In the genomic region with DNA sequence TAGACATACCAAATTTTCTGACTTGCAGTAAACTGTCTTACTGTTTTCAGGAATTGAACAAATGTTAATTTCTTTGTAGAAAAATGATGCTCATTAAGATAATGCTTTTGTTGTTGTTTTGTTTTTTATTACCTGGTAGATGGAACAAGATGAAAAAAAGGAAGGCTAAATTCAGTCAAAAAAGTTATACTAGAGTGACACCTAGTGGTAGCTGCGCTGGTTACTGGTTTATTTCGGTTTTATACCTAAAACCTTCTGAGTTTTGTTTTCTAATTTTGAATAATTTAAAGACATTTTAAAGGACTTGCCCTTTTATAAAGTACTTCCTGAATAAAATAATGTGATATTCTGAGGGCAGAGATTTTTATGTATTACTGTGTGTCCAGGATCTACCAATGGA, we compare ENCODE assay signal across 10 mouse cellular contexts. TPM values are rescaled to one million over a fixed set of nuclear protein-coding genes. Genes with fewer than 3 reads are reported as not detected.
A peak's percentile ranks its signal among the peaks of the same experiment; 100 is the strongest.
DNase-seq lines count a peak whose midpoint lies in the region; ATAC-seq and TF ChIP-seq lines count a peak whose summit lies in the region.
"Had no signal": no experiment of that assay in that cellular context is flagged by ENCODE, and none has a peak within 500 bp of the region (broad histone marks: within the 10 kb centered on the region; RNA-seq: fewer than 3 reads in every experiment).

No protein-coding gene starts in this region.

- TF ChIP-seq POLR2A in cerebellum, adult 2 months (IDR thresholded peaks at IDR 0.05; ENCODE audit: borderline replicate concordance, insufficient read depth, low read length), result no peak

- WGBS in cerebellum, adult 2 months, result 6% methylated on average over 2 of the region's 2 CpGs

- 0 out of 2 replicates have a peak, but pooled peaks have one; percentile 23 for TF ChIP-seq CTCF in cerebellum, adult 2 months (IDR thresholded peaks at IDR 0.05; ENCODE audit: borderline replicate concordance, insufficient read depth, low read depth, low read length)

- no peak for ATAC-seq in cerebellum, adult (ENCODE audit: insufficient number of reproducible peaks, low FRiP score, low TSS enrichment)

- no peaks in the 10 kb centered on the region for H3K27me3 ChIP-seq in cerebellum, adult 2 months (ENCODE audit: control insufficient read depth, insufficient read depth, low read length)
- H3K27me3 ChIP-seq: heart, embryonic 15.5 days; megakaryocyte, embryonic 14.5 days had no signal

- DNase-seq in cerebellum, adult 2 months, result peak in 1 of 2 experiments; percentile 32
- DNase-seq in layer of hippocampus, adult 11-12 months (ENCODE audit: low spot score), result peak; percentile 37
- no peak for DNase-seq in layer of hippocampus, adult 9-11 months
- peak; percentile 11 for DNase-seq in ES-CJ7 (ENCODE audit: low read depth, low spot score)
- peak; percentile 15 for DNase-seq in embryo, embryonic 9.5 days (ENCODE audit: extremely low spot score)
- peak; percentile 77 for DNase-seq in naive thymus-derived CD4-positive, alpha-beta T cell, adult 2 months (ENCODE audit: low read depth)
- DNase-seq in ovary, adult 18-20 months (ENCODE audit: low spot score), result no peak

- H3K4me1 ChIP-seq in cerebellum, adult 2 months (ENCODE audit: control insufficient read depth, insufficient read depth, low read length), result no peaks in the 10 kb centered on the region; the same call in 1 of the 2 replicates
- H3K4me1 ChIP-seq: heart, embryonic 15.5 days had no signal

- no peak overlapping the region for H3K27ac ChIP-seq in cerebellum, adult 2 months (ENCODE audit: insufficient read depth, low read length)
- H3K27ac ChIP-seq: heart, embryonic 15.5 days had no signal

- H3K4me3 ChIP-seq in cerebellum, adult 2 months (replicated peaks; ENCODE audit: insufficient read depth, low read depth, low read length), result no peak overlapping the region
- H3K4me3 ChIP-seq: heart, embryonic 15.5 days; megakaryocyte, embryonic 14.5 days had no signal

RNA-seq across cellular contexts. Expression of a gene that starts 52.9 kb away (rescaled TPM):
- 20.4 and 20.9 TPM in 2 replicates for polyA plus RNA-seq in cerebellum, adult 2 months (2012; rRNA removed)

Comparison
In these comparisons a context has a peak if more than half of its experiments do, and no peak if none do; other contexts are left out.
1. DNase-seq: peak in layer of hippocampus, adult 11-12 months (single experiment), ES-CJ7 (single experiment), embryo, embryonic 9.5 days (single experiment) and naive thymus-derived CD4-positive, alpha-beta T cell, adult 2 months (single experiment); none in layer of hippocampus, adult 9-11 months (single experiment) and ovary, adult 18-20 months (single experiment).